Mouse (Mus musculus): ENCODE results near the gene Trak2.
"Not testable (repeated sequence)": the region's sequence is repeated elsewhere in the genome, so short reads cannot be mapped to it uniquely, and the experiment has no call there.

The Trak2 gene

DNA sequence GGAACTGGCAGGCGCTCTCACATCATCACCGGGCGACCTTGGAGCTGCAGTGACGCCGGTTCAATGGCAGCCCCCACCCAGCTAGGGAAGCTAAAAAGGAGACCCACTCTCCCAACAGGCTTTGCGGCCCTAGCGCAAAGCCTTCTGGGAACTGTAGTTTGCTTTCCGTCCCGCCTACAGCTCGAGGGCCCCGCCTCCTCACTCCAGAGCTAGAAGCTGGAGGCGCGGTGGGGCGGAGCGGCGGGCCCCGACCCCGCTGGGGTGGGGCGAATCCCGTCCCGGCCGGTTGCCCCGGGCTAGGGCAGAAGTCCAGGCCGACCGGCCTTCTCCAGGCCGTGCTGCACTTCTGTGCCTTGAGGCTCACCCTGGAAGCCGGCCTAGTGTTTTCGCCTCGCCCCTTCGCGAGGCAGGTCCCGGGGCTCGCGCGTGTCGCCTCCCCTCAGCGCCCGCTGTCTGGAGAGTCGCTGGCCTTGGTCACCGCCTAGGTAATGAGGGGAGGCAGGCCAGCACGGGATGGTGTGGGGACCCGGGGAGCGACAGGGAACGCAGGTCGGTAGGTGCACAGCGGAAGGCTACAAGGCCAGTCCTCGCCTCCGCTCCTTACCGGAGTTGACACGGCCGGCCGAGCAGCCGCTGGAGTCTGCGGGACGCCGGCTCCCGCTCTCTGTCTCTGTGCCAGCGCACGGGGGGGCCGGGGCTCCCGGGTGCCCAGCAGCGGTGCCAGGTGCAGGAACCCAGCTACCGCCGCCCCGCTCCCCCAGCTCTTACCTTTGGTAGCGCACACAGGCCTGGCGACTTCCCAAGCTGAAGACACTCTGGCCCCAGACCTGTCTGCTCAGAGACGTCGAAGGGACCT lies at the start of gene Trak2, which contains the start of gene Stradb:
TSS of gene Trak2 (minus strand) at position 65 of the 856 bp plus-strand sequence.
TSS of gene Stradb (plus strand) at position 157 of the 856 bp plus-strand sequence.
- peak; percentile 99 for DNase-seq (ENCODE audit: low read depth, low spot score)

DNA sequence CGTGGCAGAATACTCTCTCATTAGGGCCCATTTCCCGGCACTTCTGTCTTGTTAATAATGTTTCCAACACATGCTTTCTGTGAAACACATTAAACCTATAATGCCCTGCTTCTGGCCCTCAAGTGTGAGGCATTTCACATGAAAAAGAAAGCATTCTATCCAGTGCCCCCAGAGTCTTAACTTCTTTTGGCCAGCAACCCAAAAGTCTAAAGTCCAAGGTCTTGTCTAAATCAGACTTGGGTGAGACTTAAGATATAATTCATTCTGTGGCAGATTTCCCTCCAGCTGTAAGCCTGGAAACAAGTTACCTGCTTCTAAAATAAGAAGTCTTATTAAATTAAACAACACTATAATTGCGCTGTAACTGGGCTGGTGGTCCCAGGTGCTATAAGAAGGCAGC lies 48.3 kb upstream of the Trak2 start:
- no peak for DNase-seq (ENCODE audit: low read depth, low spot score)

DNA sequence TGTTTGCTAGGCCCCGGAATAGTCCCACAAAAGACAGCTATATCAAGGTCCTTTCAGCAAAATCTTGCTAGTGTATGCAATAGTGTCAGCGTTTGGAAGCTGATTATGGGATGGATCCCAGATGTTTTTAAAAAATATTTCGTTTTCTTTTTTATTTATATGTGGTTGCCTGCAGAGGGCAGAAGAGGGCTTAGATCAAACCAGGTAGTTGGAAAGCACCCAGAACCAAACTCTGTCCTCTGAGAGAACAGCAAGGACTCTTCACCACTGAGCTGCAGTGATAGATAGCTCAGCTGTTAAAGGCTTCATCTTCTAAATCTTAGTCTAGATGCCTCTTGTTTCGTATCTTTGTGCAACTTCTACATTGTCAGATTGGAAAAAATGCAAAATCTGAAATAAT lies 36.0 kb upstream of the Trak2 start:
- DNase-seq (ENCODE audit: low read depth, low spot score), result peak; percentile 61

DNA sequence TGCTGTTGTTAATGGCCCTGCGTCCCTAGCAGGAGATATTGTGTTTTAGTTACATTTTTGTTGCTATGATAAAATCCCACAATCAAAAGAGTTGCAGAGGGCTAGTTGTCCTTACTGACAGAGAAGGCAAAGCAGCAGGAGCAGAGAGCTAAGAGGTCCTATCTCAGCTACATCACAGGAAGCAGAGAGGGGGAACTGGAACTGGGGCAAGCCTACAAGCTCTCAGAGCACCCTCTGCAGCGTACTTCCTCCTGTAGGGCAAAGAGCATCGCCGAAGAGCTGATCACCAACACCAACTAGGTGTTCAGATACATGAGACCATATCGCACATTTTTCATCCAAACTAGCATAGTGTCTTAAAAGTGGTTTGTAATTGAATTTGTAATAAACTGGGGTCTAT lies 22.1 kb upstream of the Trak2 start:
- DNase-seq (ENCODE audit: low read depth, low spot score), result no peak

DNA sequence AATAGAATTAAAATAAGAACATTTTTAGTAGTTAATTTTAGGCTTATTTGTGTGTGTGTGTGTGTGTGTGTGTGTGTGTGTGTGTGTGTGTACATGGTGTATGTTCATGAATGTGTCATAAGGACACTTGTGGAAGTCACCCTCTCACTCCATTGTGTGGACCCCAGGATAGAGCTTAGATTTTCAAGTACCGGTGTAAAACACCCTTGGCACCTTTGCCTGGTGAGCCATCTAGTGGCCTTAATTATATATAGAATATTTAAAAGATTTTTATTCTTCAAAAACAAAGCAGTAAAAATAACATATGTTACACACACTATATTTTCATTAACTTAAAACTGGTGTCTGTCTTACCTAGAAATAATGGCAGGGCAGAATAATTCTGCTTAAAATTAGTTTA lies 20.5 kb upstream of the Trak2 start:
- peak; percentile 31 for DNase-seq (ENCODE audit: low read depth, low spot score)

- no peak for DNase-seq (ENCODE audit: low read depth, low spot score)
Observed at GRCm38 (mm10) chr1:58993144-58993543, 19.9 kb upstream of the Trak2 start.

GRCm38 (mm10) chr1:58984586-58984985 lies 11.4 kb upstream of the Trak2 start:
- no peak for DNase-seq (ENCODE audit: low read depth, low spot score)

DNA sequence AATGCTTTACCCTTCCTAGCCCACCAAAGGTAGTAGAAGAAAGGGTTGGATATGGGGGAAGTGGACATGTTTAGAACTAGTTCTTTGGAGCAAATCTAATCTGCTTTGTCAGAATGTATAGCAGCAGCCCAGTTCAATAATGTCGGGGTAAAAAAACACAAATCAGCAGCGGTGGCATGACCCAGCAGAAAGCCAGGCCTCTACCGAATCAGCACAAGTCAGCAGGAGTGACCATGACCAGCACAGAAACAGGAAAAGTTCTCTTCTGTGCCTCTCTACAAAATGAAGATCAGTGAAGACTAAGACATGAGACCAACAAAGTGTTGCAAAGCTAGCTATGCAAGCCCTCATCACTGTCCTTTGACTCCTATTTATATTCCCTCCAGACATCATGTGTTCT lies 9.0 kb upstream of the Trak2 start:
- DNase-seq (ENCODE audit: low read depth, low spot score), result no peak

DNA sequence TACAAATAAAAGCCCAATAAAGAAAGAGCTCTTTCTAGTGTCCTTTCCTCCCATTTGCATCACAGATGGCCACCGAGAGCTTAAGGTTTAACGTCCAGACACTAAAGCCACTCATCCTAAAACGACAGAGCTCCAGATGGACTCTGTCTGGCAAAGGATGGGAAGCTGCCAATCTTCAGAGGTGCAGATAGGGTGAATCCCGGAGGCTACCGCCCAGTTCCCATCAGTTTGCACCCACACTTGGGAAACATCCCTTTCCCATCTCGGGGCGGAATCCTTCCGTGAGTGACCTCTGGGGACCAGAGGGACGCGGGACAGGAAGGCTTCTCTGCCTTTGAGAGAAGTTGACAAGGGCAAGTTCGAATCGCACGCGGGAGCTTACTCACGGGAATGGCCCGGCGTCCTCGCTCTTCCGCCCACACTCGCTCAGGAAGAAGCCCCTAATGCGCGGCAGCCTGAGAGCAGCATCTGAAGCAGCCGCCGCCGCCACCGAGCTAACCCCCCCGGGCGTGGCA lies 322 bp downstream of the Trak2 start:
- peak; percentile 91 for DNase-seq (ENCODE audit: low read depth, low spot score)

- DNase-seq (ENCODE audit: low read depth, low spot score), result no peak
Observed at GRCm38 (mm10) chr1:58971097-58971496, 2.1 kb downstream of the Trak2 start.

- DNase-seq (ENCODE audit: low read depth, low spot score), result no peak
Observed at GRCm38 (mm10) chr1:58970054-58970453, 3.2 kb downstream of the Trak2 start.

DNA sequence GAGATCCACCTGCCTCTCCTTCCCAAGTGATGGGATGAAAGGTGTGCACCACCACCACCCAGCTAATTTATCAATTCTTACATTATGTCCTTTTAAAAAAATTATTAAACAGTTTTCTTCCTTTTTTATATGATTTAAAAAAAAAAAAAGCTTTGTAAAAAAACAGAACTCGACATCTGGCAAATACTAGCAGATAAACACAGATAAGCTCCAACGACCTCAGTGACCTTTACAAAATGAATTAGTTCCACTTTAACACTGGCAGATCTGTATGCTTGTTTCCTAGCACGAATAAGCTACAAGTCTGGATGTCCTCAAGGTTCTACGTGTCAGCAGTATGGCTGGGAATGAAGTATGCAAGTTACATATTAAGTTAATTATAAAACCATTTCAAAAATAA lies 5.7 kb downstream of the Trak2 start:
- no peak for DNase-seq (ENCODE audit: low read depth, low spot score)

- DNase-seq (ENCODE audit: low read depth, low spot score), result no peak
Observed at GRCm38 (mm10) chr1:58962865-58963264, 10.4 kb downstream of the Trak2 start.

DNA sequence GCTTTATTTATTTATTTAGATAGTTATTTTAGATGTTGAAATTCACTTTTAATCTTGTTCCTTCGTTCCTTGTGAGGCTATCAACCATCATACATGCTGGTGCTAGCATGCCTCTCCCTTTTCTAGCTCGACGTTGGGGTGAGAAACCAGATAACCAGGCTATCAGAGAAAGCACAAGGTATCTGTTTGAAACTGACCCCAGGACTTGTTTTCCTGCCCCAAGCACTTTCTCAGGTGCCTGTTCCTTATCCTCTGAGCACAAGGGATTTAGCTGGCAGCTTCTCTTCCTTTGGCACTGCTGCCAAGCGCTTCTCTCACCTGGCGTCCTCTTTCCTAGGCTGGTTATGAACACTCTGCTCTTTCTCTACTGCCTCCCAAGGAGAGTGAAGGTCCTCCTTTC lies 10.8 kb downstream of the Trak2 start:
- peak; percentile 45 for DNase-seq (ENCODE audit: low read depth, low spot score)

GRCm38 (mm10) chr1:58961152-58961893 lies 11.9 kb downstream of the Trak2 start:
- DNase-seq (ENCODE audit: low read depth, low spot score), result peak; percentile 27

GRCm38 (mm10) chr1:58959682-58960081 lies 13.5 kb downstream of the Trak2 start:
- DNase-seq (ENCODE audit: low read depth, low spot score), result no peak

DNA sequence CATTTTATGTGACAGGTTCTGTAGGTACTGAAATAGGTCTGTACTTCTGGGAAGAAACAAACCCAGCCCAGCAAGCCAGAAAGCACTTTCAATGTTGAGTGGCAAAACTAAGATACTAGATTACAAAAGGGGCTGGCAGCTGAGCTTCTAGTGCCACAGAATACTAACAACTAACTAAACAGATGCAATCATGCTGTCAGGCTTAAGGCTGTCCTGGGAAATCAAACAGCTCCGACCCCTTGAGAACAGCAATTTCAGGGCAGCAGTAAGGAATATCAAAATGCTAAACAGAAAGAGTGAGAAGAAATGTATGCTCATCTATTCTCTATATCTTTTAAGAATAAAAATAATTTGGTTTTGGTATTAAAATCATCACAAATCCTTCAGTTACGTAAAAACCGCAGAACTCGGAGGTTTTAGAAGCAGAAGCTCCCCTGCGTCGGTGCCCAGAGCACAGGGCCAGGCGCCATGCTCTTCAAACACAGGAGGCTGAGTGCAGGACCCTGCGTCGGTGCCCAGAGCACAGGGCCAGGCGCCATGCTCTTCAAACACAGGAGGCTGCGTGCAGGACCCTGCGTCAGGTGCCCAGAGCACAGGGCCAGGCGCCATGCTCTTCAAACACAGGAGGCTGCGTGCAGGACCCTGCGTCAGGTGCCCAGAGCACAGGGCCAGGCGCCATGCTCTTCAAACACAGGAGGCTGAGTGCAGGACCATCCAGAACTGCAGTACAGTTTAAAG lies 14.3 kb downstream of the Trak2 start:
- DNase-seq (ENCODE audit: low read depth, low spot score), result not testable (repeated sequence)

DNA sequence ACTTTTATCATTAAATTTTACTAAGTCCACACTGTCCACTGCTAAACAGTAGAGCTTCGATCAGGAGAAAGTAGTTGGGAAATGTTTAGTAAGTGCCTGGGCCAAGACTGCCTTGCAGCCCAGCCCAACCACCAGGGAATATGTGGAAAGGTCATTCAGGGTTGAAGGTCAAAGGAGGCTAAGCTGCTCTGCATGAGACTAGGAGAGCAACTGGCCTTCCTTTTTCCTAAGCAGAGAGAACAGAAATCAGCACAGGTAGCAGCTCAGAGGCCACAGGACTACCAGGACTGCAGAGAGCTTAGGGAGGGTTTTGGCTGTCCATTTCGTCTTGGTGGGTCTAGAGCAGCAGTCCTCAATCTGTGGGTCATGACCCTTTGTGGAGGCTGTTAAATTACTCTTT lies 15.3 kb downstream of the Trak2 start:
- no peak for DNase-seq (ENCODE audit: low read depth, low spot score)

GRCm38 (mm10) chr1:58956229-58956628 lies 17.0 kb downstream of the Trak2 start:
- no peak for DNase-seq (ENCODE audit: low read depth, low spot score)

- DNase-seq (ENCODE audit: low read depth, low spot score), result no peak
Observed at GRCm38 (mm10) chr1:58955716-58956115, 17.5 kb downstream of the Trak2 start.

DNA sequence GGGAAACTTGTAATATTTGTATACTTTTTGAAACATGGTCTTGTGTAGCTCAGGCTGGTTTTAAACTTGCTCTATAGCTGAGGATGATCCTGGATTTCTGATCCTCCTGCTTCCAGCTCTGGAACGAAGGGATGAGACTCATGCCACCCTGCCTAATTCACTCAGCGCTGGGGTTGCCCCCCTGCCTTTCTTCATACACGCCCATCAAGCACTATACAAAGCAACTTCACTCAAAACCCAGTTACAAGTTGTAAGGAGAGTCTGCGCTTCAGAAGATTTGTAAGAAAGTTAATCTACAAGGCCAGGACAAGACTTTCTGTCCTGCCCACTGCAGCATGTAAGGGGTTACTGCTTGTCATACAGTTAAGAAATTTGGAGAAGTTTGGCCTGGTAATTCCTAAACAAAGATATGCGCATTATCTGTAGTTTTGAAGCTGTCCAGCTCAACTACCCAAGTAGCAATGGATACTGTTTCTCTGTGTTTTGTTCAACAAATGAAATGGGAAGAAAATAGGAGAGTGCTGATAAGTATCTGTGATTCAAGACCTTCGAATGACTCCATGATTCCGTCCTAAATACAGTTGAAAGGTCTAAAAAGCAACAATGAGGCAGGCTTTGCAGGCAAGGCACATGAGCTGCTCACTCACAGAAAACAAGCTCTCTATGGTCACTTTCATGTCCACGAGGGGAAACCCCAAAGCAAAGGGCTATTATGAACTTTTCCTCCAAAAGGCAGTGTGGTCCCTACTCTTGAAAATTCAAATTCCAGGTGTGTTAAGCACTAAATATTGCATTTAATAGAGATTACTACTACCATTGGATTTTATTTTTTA lies 18.4 kb downstream of the Trak2 start:
- DNase-seq (ENCODE audit: low read depth, low spot score), result no peak

All from brain, adult 2 months (tissue).